Mouse (Mus musculus): Measurements from ENCODE around the gene Olfr961. TPM values are rescaled to one million over a fixed set of nuclear protein-coding genes. Genes with fewer than 3 reads are reported as not detected.

Olfr961 gene
- polyA plus RNA-seq, 1 experiment, result not detected

DNA sequence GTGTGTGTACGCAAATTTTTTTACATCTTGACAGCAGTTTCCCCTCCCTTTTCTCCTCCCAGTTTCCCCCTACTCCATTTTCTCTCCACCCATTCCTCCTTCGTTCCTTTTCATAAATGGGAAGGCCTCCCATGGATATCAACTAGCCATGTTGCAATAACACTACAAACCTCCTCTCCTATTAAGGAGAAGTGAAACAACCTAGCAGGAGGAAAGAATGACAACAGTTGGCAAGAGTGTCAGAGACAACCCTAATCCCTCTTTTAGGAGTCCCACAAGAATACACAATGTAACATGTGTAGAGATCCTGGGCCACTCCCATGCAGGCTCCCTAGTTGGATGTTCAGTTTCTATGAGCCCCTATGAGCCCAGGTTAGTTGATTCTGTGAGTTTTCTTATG lies 29.9 kb downstream of the Olfr961 start:
- Histone ChIP-seq H3K79me3 (ENCODE audit: low read depth) (no peaks in the 10 kb centered on the region), H3K27me3 (ENCODE audit: control insufficient read depth, insufficient read depth, insufficient read length) (no peaks in the 10 kb centered on the region), H3K4me3 (ENCODE audit: insufficient read depth, poor library complexity, severe bottlenecking) (no peak overlapping the region), H3K79me2 (ENCODE audit: control insufficient read depth, insufficient read depth) (no peaks in the 10 kb centered on the region), H3ac (ENCODE audit: control insufficient read depth, insufficient read length, low read depth) (no peak overlapping the region), H3K36me3 (ENCODE audit: control insufficient read depth, insufficient read depth) (no peaks in the 10 kb centered on the region)
- TF ChIP-seq MAX (IDR thresholded peaks at IDR 0.05) (no peak), CTCF (IDR thresholded peaks at IDR 0.05; ENCODE audit: control insufficient read depth, insufficient read depth, insufficient read length) (no peak), MYOG (IDR thresholded peaks at IDR 0.05; ENCODE audit: control insufficient read depth, extremely low read depth, insufficient read length) (no peak), CEBPB (IDR thresholded peaks at IDR 0.05; ENCODE audit: low read depth) (no peak), USF1 (IDR thresholded peaks at IDR 0.05; ENCODE audit: low read depth) (no peak), FOSL1 (IDR thresholded peaks at IDR 0.05; ENCODE audit: insufficient read depth, low read length, poor library complexity, severe bottlenecking) (no peak), MYOD1 (IDR thresholded peaks at IDR 0.05; ENCODE audit: control insufficient read depth, insufficient read length, low read depth) (no peak)

DNA sequence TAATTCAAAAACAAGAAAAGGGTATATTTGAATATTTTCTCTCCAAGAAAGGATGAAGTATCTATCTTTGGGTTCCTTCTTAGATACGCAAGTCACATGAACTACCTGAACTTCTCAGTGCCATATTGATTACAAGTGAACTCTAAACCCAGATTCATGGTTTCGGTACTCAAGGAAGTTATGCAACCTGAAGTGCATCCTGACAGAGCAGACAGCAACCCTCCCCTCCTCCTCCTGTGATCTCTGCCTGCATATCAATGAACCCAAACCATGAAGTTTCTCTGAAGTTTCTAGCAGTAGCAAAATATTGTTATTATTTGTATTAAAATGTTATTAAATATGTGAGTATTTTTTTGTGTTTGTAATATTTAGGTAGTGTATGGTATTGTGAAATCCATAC lies 33.7 kb downstream of the Olfr961 start:
- Histone ChIP-seq H3K27me3 (ENCODE audit: control insufficient read depth, insufficient read depth, insufficient read length) (no peaks in the 10 kb centered on the region), H3K4me3 (ENCODE audit: insufficient read depth, poor library complexity, severe bottlenecking) (no peak overlapping the region)

DNA sequence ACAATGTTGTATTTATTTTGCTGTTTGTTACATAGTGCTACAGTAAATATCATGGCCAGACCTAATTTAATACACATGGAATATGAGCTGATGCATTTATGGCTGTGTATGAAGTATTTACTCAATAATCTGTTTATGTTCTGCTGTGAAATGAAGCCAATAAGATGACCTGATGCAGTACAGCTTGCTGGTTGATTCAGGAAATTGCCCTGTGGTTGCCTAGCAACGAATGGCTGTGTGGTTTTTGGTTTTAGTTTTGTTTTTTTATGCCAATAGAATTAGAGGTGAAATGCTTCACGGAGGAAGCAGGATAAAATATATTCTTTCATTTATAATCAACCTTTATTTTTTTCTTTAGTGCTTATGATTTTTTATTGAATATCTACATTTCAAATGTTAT lies 34.4 kb downstream of the Olfr961 start:
- no peaks in the 10 kb centered on the region for H3K27me3 ChIP-seq (ENCODE audit: control insufficient read depth, insufficient read depth, insufficient read length)
- H3K79me2 ChIP-seq (ENCODE audit: control insufficient read depth, insufficient read depth), result no peaks in the 10 kb centered on the region
- H3K79me3 ChIP-seq (ENCODE audit: low read depth), result no peaks in the 10 kb centered on the region
- no peak overlapping the region for H3ac ChIP-seq (ENCODE audit: control insufficient read depth, insufficient read length, low read depth)
- H3K4me3 ChIP-seq (ENCODE audit: insufficient read depth, poor library complexity, severe bottlenecking), result no peak overlapping the region
- no peak for TF ChIP-seq MYOD1 (IDR thresholded peaks at IDR 0.05; ENCODE audit: control insufficient read depth, insufficient read length, low read depth)
- no peak for TF ChIP-seq FOSL1 (IDR thresholded peaks at IDR 0.05; ENCODE audit: insufficient read depth, low read length, poor library complexity, severe bottlenecking)
- TF ChIP-seq CTCF (IDR thresholded peaks at IDR 0.05; ENCODE audit: control insufficient read depth, insufficient read depth, insufficient read length), result no peak
- TF ChIP-seq USF1 (IDR thresholded peaks at IDR 0.05; ENCODE audit: low read depth), result no peak
- no peak for TF ChIP-seq CEBPB (IDR thresholded peaks at IDR 0.05; ENCODE audit: low read depth)
- TF ChIP-seq MYOG (IDR thresholded peaks at IDR 0.05; ENCODE audit: control insufficient read depth, extremely low read depth, insufficient read length), result no peak
- TF ChIP-seq MAX (IDR thresholded peaks at IDR 0.05), result no peak
- no peaks in the 10 kb centered on the region for H3K36me3 ChIP-seq (ENCODE audit: control insufficient read depth, insufficient read depth)

More for the DNA sequence above, 33.7 kb downstream of the Olfr961 start:
- TF ChIP-seq MAX (IDR thresholded peaks at IDR 0.05) (no peak), CEBPB (IDR thresholded peaks at IDR 0.05; ENCODE audit: low read depth) (no peak), CTCF (IDR thresholded peaks at IDR 0.05; ENCODE audit: control insufficient read depth, insufficient read depth, insufficient read length) (no peak), USF1 (IDR thresholded peaks at IDR 0.05; ENCODE audit: low read depth) (no peak), MYOD1 (IDR thresholded peaks at IDR 0.05; ENCODE audit: control insufficient read depth, insufficient read length, low read depth) (no peak), MYOG (IDR thresholded peaks at IDR 0.05; ENCODE audit: control insufficient read depth, extremely low read depth, insufficient read length) (no peak), FOSL1 (IDR thresholded peaks at IDR 0.05; ENCODE audit: insufficient read depth, low read length, poor library complexity, severe bottlenecking) (no peak)
- no peaks in the 10 kb centered on the region for H3K36me3 ChIP-seq (ENCODE audit: control insufficient read depth, insufficient read depth)
- no peak overlapping the region for H3ac ChIP-seq (ENCODE audit: control insufficient read depth, insufficient read length, low read depth)
- no peaks in the 10 kb centered on the region for H3K79me3 ChIP-seq (ENCODE audit: low read depth)
- no peaks in the 10 kb centered on the region for H3K79me2 ChIP-seq (ENCODE audit: control insufficient read depth, insufficient read depth)

Other genes starting within 250 kb of the Olfr961 start
- not detected for gene Olfr952, start 217.9 kb upstream of the Olfr961 start, polyA plus RNA-seq (2012; fragmentation: generic; extraction: Trizol)
- gene Olfr954, start 188.4 kb upstream of the Olfr961 start, polyA plus RNA-seq (2012; fragmentation: generic; extraction: Trizol), result not detected
- not detected for gene Olfr955, start 173.1 kb upstream of the Olfr961 start, polyA plus RNA-seq (2012; fragmentation: generic; extraction: Trizol)
- gene Olfr44, start 151.1 kb upstream of the Olfr961 start, polyA plus RNA-seq (2012; fragmentation: generic; extraction: Trizol), result not detected
- gene Olfr957, start 129.3 kb upstream of the Olfr961 start, polyA plus RNA-seq (2012; fragmentation: generic; extraction: Trizol), result not detected
- gene Olfr958, start 91.0 kb upstream of the Olfr961 start, polyA plus RNA-seq (2012; fragmentation: generic; extraction: Trizol), result not detected
- not detected for gene Olfr959, start 69.5 kb upstream of the Olfr961 start, polyA plus RNA-seq (2012; fragmentation: generic; extraction: Trizol)
- gene AW551984, start 40.7 kb upstream of the Olfr961 start, polyA plus RNA-seq (2012; fragmentation: generic; extraction: Trizol), result not detected
- gene Olfr148, start 34.4 kb upstream of the Olfr961 start, polyA plus RNA-seq (2012; fragmentation: generic; extraction: Trizol), result not detected
- gene Olfr960, start 23.7 kb upstream of the Olfr961 start, polyA plus RNA-seq (2012; fragmentation: generic; extraction: Trizol), result not detected
- not detected for gene Olfr963, start 22.1 kb downstream of the Olfr961 start, polyA plus RNA-seq (2012; fragmentation: generic; extraction: Trizol)
- 0.04 TPM for gene Olfr149, start 62.0 kb downstream of the Olfr961 start, polyA plus RNA-seq (2012; fragmentation: generic; extraction: Trizol)
- gene Olfr965, start 66.3 kb downstream of the Olfr961 start, polyA plus RNA-seq (2012; fragmentation: generic; extraction: Trizol), result not detected
- gene Olfr150, start 85.9 kb downstream of the Olfr961 start, polyA plus RNA-seq (2012; fragmentation: generic; extraction: Trizol), result not detected
- not detected for gene Olfr967, start 101.2 kb downstream of the Olfr961 start, polyA plus RNA-seq (2012; fragmentation: generic; extraction: Trizol)
- gene Olfr968, start 138.2 kb downstream of the Olfr961 start, polyA plus RNA-seq (2012; fragmentation: generic; extraction: Trizol), result not detected
- not detected for gene Olfr969, start 145.9 kb downstream of the Olfr961 start, polyA plus RNA-seq (2012; fragmentation: generic; extraction: Trizol)
- gene Olfr970, start 163.8 kb downstream of the Olfr961 start, polyA plus RNA-seq (2012; fragmentation: generic; extraction: Trizol), result not detected
- not detected for gene Olfr971, start 191.8 kb downstream of the Olfr961 start, polyA plus RNA-seq (2012; fragmentation: generic; extraction: Trizol)
- not detected for gene Olfr972, start 221.3 kb downstream of the Olfr961 start, polyA plus RNA-seq (2012; fragmentation: generic; extraction: Trizol)